Mouse (Mus musculus) lung, adult 2 months (tissue): ENCODE measurements around the gene Olfr95.

ENCODE experiments used
- CTCF ChIP-seq: fragments of 200-500 bp; IDR thresholded peaks from 2 replicates; pipeline ENCODE4 v1.5.1; 2011; ENCODE audit warnings: mild to moderate bottlenecking, low read length, control low read depth; ENCODE audit not compliant: insufficient read depth
- POLR2A ChIP-seq: fragments of 200-500 bp; IDR thresholded peaks from 2 replicates; pipeline ENCODE4 v1.6.1; 2011; ENCODE audit warnings: low read depth, mild to moderate bottlenecking, control low read depth, low read length, borderline replicate concordance; ENCODE audit errors: extremely low read depth

DNA sequence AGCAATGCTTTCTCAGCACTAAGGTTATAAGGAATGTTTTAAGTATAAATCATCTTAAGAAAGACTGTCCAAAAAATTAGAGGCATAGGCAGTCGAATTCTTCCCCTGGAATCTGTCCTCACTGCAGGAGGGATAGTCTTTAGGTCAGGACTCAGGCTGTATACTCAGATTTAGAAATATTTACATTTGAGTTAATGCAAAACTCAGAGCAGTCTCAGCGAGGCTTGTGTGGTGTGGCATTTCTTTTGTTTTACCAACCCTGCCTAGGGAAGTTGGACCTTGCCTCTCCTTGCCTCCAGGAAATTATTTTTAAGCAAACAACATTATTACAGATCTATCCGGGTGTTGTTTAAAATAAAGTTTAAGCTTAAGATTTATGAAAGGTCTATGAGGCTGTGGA, 29.3 kb upstream of the Olfr95 start:
- TF ChIP-seq CTCF: no peak
- no peak for TF ChIP-seq POLR2A
